Mouse (Mus musculus) brain, embryonic 14.5 days (tissue): ENCODE measurements at regions not wholly inside any gene's neighbourhood (a gene's known extent, or its start where the extent isn't known, plus 50 kb on each side); places are given as distances from the start of the nearest gene placed in this dataset.

Source experiments
- CTCF ChIP-seq: fragments of 200-500 bp; IDR thresholded peaks from 2 replicates; pipeline ENCODE4 v1.5.1; 2012; ENCODE audit warnings: inconsistent platforms, mild to moderate bottlenecking, moderate library complexity, borderline replicate concordance; ENCODE audit not compliant: insufficient read depth, insufficient read length; ENCODE audit errors: extremely low read depth
- POLR2A ChIP-seq: fragments of 200-500 bp; IDR thresholded peaks from 2 replicates; pipeline ENCODE4 v1.6.1; 2012; ENCODE audit warnings: mild to moderate bottlenecking, inconsistent platforms, borderline replicate concordance; ENCODE audit not compliant: poor library complexity, insufficient read depth, insufficient read length, severe bottlenecking; ENCODE audit errors: extremely low read depth

- TF ChIP-seq CTCF (no peak), POLR2A (no peak)
Observed at GRCm38 (mm10) chr15:87184248-87184647, 359.9 kb upstream of the Fam19a5 start.
